Mouse (Mus musculus): ENCODE measurements around the gene Sh3pxd2a. TPM values are rescaled to one million over a fixed set of nuclear protein-coding genes. Genes with fewer than 3 reads are reported as not detected.

Sh3pxd2a gene
- total RNA-seq, 2 experiments from 2014 or later: 31.8 to 32.4 TPM

DNA sequence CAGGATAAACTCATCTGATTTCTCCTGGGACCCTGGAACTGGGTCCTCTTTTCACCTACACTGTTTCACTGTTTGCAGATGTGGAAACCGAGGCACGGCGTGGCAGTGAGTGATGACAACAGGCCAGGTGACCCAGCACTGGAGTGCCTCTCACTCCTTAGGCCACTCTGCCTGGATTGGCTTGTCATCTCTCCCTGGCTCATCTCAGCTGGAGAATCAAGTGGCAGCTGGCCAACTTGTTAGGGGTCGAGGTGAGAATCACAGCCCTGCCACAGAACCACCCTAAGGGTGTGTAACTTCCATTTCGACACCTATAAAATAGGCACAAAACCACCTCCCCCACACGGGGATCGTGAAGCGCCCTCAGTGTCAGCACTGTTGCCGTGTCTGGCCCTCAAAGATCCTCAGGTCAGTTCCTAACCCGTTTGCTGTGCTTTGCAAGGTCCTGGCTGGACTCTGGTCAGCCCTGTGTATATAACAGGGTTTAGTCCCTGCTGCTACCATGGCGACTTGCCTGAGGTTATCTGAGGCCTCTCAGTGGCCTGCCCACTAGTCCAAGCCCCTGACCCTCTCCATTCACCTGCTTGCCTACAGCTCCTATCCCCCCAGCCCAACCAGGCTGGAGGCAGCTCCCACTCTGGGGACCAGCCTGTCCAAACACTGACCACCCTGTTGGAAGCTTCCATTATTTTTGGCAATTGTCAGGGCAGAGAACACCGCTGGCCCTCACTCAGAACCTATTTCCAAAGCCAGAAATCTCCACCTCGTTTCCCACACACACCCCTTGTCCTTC, 6.3 kb downstream of the Sh3pxd2a start:
- no peak for DNase-seq (ENCODE audit: low spot score in 2 of 2)

- DNase-seq (ENCODE audit: low spot score in 2 of 2): no peak
These were observed 8.2 kb downstream of the Sh3pxd2a start for GRCm38 (mm10) chr19:47456021-47456420.

- DNase-seq (ENCODE audit: low spot score in 2 of 2): no peak
These were observed 9.0 kb downstream of the Sh3pxd2a start for GRCm38 (mm10) chr19:47455001-47455755.

GRCm38 (mm10) chr19:47454167-47455000, 9.8 kb downstream of the Sh3pxd2a start:
- peak; percentile 16 to 40 for DNase-seq (ENCODE audit: low spot score in 2 of 2)

GRCm38 (mm10) chr19:47453352-47453751, 10.8 kb downstream of the Sh3pxd2a start:
- no peak for DNase-seq (ENCODE audit: low spot score in 2 of 2)

DNA sequence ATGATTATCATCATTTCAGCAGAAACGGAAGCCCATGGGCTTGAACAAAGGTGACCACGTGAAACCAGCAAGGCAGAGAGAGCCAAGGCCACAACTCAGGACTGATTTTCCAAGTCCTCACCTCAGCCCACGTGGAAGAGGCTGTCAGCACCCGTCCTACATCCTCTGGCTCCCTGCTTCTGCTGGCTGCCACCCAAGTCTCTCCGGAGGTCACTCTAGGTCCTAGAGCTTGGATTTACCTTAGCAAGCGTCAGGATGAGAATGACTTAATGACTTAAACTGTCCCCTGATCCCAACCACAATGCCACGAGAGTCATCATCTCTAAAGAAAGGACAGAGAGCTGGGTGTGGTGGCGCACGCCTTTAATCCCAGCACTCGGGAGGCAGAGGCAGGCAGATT, 11.5 kb downstream of the Sh3pxd2a start:
- no peak for DNase-seq (ENCODE audit: low spot score in 2 of 2)

DNA sequence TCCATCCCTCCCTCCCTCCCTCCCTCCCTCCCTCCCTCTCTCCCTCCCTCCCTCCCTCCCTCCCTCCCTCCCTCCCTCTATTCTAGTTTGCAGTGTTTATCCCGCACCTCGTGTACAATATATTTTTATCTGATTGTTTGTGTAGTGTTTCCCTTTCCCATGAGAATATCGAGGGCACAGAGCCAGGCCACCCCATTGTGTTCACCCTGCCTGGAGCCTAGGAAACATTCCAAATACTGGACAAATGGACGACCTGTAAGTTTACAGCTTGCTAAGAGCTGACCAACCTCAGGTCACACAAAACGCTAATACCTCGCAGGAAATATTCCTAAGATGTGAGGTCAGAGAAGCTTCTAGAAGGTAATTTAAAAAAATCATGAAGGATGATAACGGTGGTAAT, 12.0 kb downstream of the Sh3pxd2a start:
- no peak for DNase-seq (ENCODE audit: low spot score in 2 of 2)

DNA sequence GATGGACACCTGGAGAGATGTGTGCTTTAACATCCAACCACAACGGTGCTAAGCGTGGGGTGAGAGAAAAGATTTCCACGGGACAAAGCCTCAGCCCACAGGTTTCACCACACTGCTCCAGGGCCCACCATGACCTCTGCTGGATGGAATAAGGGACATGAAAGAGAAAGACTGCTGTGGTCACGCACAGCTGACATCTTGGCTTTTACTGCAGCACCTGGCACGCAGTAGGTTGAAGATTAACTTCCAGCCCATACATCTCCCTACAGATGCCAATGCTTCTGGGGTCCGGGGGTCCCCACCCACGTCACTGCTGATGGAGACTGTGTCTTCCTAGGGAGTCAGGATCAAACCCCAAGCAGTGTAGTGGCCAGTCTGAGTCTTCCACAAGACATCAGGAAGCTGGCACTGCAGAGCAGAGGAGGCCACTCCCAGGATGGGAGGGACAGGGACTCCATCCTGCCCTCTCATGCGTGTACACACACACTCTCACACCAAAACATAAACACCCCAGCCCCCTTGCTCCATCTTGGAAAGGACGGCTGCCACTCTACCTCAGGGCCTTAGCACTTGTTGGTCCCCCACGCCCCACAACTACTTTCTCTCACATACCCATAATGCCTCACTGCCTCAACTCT, 12.6 kb downstream of the Sh3pxd2a start:
- DNase-seq (ENCODE audit: low spot score in 2 of 2): no peak

GRCm38 (mm10) chr19:47450261-47451137, 13.7 kb downstream of the Sh3pxd2a start:
- no peak for DNase-seq (ENCODE audit: low spot score in 2 of 2)

- no peak for DNase-seq (ENCODE audit: low spot score in 2 of 2)
These were observed 14.5 kb downstream of the Sh3pxd2a start for GRCm38 (mm10) chr19:47449513-47450227.

DNA sequence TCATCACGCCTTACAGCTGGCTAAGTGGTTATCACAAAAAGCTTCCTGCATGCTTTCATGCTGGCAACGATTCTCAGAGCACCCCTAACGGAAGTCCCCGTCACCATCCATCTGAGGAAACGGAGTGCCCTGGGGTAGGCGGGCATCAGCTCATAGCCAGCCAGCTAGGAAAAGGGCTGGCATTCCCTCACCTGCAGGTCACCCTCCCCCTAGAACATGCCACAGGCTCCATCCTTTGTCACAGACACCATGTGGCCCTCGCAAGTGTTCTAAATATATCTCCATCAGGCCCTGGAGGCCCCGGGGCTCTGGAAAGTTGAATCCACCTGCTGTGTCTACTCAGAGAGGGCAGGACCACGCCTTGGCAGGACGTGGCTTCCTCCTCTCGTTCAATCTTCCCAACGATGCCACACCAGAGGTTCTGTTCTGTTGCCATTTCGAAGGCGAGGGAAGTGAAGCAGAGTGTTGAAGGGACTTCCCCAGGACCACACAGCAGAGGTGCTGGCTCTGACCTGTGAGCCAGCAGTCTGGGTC, 15.5 kb downstream of the Sh3pxd2a start:
- DNase-seq (ENCODE audit: low spot score in 2 of 2): no peak

DNA sequence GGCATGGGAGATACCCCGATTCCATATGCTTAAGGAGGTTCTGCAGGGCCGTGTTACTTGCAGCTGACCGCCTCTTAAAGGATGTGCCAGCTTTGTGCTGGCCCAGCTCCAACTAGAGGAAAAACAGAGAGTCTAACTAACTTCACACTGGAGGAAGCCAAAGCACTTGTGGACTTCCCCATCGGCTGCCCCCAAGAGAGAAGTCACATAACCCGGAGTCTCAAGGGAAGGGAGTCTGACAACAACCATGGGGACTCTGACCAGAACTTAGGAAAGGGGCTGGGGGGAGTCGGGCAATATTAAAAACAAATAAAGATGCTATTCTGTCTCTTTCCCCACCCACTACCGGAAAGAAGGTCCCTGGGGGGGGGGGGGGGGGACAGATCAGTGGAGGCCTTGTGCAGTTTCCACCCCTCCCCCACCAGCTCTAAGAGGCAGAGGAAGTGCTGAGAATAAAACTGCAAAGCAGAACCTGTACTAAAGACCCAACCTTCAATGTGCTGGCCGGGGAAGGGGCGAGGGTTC, 17.3 kb downstream of the Sh3pxd2a start:
- peak; percentile 14 to 19 for DNase-seq (ENCODE audit: low spot score in 2 of 2)

- DNase-seq (ENCODE audit: low spot score in 2 of 2): no peak
These were observed 18.1 kb downstream of the Sh3pxd2a start for GRCm38 (mm10) chr19:47446130-47446529.

GRCm38 (mm10) chr19:47445726-47446125, 18.5 kb downstream of the Sh3pxd2a start:
- DNase-seq (ENCODE audit: low spot score in 2 of 2): no peak

DNA sequence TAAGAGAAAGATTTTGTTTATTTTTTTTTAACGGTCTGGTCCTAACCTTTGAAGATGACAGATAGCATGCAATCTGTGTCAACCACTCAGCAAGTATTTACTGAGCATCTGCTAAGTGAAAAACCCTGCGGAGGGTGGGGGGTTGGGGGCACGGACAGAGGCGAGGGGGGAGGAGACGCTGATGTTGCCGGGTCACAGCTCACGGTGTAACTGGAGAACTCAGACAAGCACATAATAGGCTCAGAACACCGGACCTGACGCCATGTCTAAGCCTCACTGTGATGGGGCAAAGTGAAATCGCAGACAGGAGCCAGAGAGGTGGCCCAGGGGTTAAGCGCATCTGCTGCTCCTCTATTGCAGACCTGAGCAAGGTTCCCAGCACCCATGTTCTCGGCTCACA, 19.7 kb downstream of the Sh3pxd2a start:
- DNase-seq (ENCODE audit: low spot score in 2 of 2): no peak

GRCm38 (mm10) chr19:47442294-47442627, 21.9 kb downstream of the Sh3pxd2a start:
- DNase-seq (ENCODE audit: low spot score in 2 of 2): no peak

- no peak for DNase-seq (ENCODE audit: low spot score in 2 of 2)
These were observed 22.5 kb downstream of the Sh3pxd2a start for GRCm38 (mm10) chr19:47441541-47442293.

DNA sequence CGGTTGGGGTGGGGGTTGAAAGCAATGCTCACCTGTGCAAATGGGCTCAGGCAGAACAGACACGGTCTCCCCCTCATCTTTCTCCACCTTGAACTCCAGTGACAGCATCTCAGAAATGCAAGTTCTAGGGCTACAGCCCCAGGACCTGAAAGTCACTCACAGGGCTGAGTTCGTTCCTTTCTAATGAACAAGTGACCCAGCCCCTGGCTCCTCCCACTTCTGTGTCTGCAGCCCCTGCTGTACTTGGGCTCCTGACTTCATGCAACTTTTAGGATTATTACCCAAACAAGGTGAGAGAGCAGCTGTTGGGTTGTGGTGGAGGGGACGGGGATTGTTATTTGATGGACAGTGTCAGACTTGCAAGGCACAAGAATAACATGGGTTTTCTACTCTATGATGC, 23.2 kb downstream of the Sh3pxd2a start:
- no peak for DNase-seq (ENCODE audit: low spot score in 2 of 2)
